Comparison of ENCODE assay signal across 8 mouse cellular contexts in genomic region chr6:36389260-36389965, GRCm38 (mm10). TPM values are rescaled to one million over a fixed set of nuclear protein-coding genes. Genes with fewer than 3 reads are reported as not detected.
A peak's percentile ranks its signal among the peaks of the same experiment; 100 is the strongest.
DNase-seq lines count a peak whose midpoint lies in the region; ATAC-seq and TF ChIP-seq lines count a peak whose summit lies in the region.

No protein-coding gene starts in this region.

- WGBS in heart, embryonic 13.5 days = 31% methylated on average over 20 of the region's 20 CpGs
- 30% methylated on average over 20 of the region's 20 CpGs for WGBS in limb, embryonic 15.5 days
- WGBS in small intestine, adult 2 months = 30% methylated on average over 20 of the region's 20 CpGs

- DNase-seq in heart, adult 11 months = peak; percentile 91
- no peak for DNase-seq in heart, postnatal 25 days (ENCODE audit: low spot score)
- DNase-seq in urinary bladder, postnatal 10 days (ENCODE audit: low spot score) = no peak
- no peak for DNase-seq in natural killer cell, adult 2 months (ENCODE audit: low spot score in 2 of 2)

- H3K27me3 ChIP-seq in heart, embryonic 13.5 days (replicated peaks) = peaks cover 14% of the 10 kb centered on the region
- peaks cover 37% of the 10 kb centered on the region for H3K27me3 ChIP-seq in limb, embryonic 15.5 days
- H3K27me3 ChIP-seq in small intestine, adult 2 months (ENCODE audit: control insufficient read depth, insufficient read depth, low read length) = no peaks in the 10 kb centered on the region

- no peak for ATAC-seq in heart, embryonic 13.5 days (ENCODE audit: extremely low read depth, insufficient number of reproducible peaks, low FRiP score, low TSS enrichment)
- no peak for ATAC-seq in limb, embryonic 15.5 days (ENCODE audit: insufficient number of reproducible peaks, low FRiP score, low TSS enrichment, low read depth)

- no peak for TF ChIP-seq POLR2A in cortical plate, adult 2 months (IDR thresholded peaks at IDR 0.05; ENCODE audit: extremely low read depth, insufficient read depth, low read length)
- TF ChIP-seq POLR2A in small intestine, adult 2 months (IDR thresholded peaks at IDR 0.05; ENCODE audit: low read depth, low read length) = no peak

- H3K9ac ChIP-seq in heart, embryonic 13.5 days = peak overlapping the region; percentile 86
- no peak overlapping the region for H3K9ac ChIP-seq in limb, embryonic 15.5 days

- intact Hi-C loops in heart, postnatal 25 days (cut with DNase I) = loop anchor here (10.0 kb wide), 3 partner anchors 215 to 515 kb away; no protein-coding TSS in a partner anchor

- no peak for TF ChIP-seq CTCF in cortical plate, adult 2 months (IDR thresholded peaks at IDR 0.05; ENCODE audit: extremely low read depth, insufficient read depth, low read length)
- no peak for TF ChIP-seq CTCF in small intestine, adult 2 months (IDR thresholded peaks at IDR 0.05; ENCODE audit: extremely low read depth, insufficient read length, insufficient replicate concordance, low read depth, low read length)

- H3K36me3 ChIP-seq in heart, embryonic 13.5 days = no peaks in the 10 kb centered on the region
- H3K36me3 ChIP-seq in limb, embryonic 15.5 days = no peaks in the 10 kb centered on the region
- no peaks in the 10 kb centered on the region for H3K36me3 ChIP-seq in small intestine, adult 2 months (ENCODE audit: control insufficient read depth, insufficient read depth, low read length)

- peak overlapping the region; percentile 92 for H3K4me2 ChIP-seq in heart, embryonic 13.5 days
- H3K4me2 ChIP-seq in limb, embryonic 15.5 days = peak overlapping the region; percentile 87

- H3K4me3 ChIP-seq in cortical plate, adult 2 months (ENCODE audit: insufficient read depth, low read length) = peak overlapping the region; percentile 57
- peak overlapping the region; percentile 73 for H3K4me3 ChIP-seq in heart, embryonic 13.5 days
- H3K4me3 ChIP-seq in limb, embryonic 15.5 days = peak overlapping the region; percentile 45
- H3K4me3 ChIP-seq in small intestine, adult 2 months (ENCODE audit: low read depth, low read length) = peak overlapping the region; percentile 51

- no peaks in the 10 kb centered on the region for H3K4me1 ChIP-seq in cortical plate, adult 2 months (ENCODE audit: control insufficient read depth, insufficient read depth, low read length)
- H3K4me1 ChIP-seq in heart, embryonic 13.5 days = peaks cover 43% of the 10 kb centered on the region
- H3K4me1 ChIP-seq in limb, embryonic 15.5 days = peaks cover 21% of the 10 kb centered on the region
- H3K4me1 ChIP-seq in small intestine, adult 2 months (ENCODE audit: control insufficient read depth, insufficient read depth, insufficient read length, low read length) = no peaks in the 10 kb centered on the region

- no peak overlapping the region for H3K27ac ChIP-seq in cortical plate, adult 2 months (ENCODE audit: insufficient read depth, low read length)
- peak overlapping the region; percentile 15; the same call in 1 of the 2 replicates for H3K27ac ChIP-seq in heart, embryonic 13.5 days (replicated peaks)
- H3K27ac ChIP-seq in limb, embryonic 15.5 days = no peak overlapping the region
- H3K27ac ChIP-seq in small intestine, adult 2 months (ENCODE audit: insufficient read depth, low read depth, low read length) = peak overlapping the region; percentile 0; the same call in 1 of the 2 replicates

- no peaks in the 10 kb centered on the region for H3K9me3 ChIP-seq in heart, embryonic 13.5 days
- no peaks in the 10 kb centered on the region for H3K9me3 ChIP-seq in limb, embryonic 15.5 days

RNA-seq across cellular contexts. Expression of gene Chrm2, which starts 1.5 kb away (rescaled TPM):
- 10 to 100 TPM; 83.6 to 84.8 TPM for total RNA-seq in heart, postnatal 25 days (2021)
- 4.7 and 4.8 TPM in 2 replicates for polyA plus RNA-seq in cortical plate, adult 2 months (2012; rRNA removed)
- polyA plus RNA-seq in heart, embryonic 13.5 days (2015; fragmentation: Nextera tagmentation; extraction: Ambion mirVana) = 7.0 and 7.6 TPM in 2 replicates
- polyA plus RNA-seq in limb, embryonic 15.5 days (2015; fragmentation: Nextera tagmentation; extraction: Ambion mirVana) = 1.9 and 2.0 TPM in 2 replicates
- 0.60 and 0.91 TPM in 2 replicates for polyA plus RNA-seq in small intestine, adult 2 months (2012; rRNA removed)

Comparison
In these comparisons a context has a peak if more than half of its experiments do, and no peak if none do; other contexts are left out.
1. H3K27ac ChIP-seq: peak in heart, embryonic 13.5 days (single experiment) and small intestine, adult 2 months (single experiment); none in cortical plate, adult 2 months (single experiment) and limb, embryonic 15.5 days (single experiment).
2. Peak in every context shown above with its lines, with median percentiles within 50 percentile points of each other: H3K4me3 ChIP-seq.